Mouse (Mus musculus): ENCODE results near the gene Trmo. TPM values are rescaled to one million over a fixed set of nuclear protein-coding genes. Genes with fewer than 3 reads are reported as not detected.

Trmo gene
- total RNA-seq (2021), result 1 to 10 TPM; 2.9 to 3.1 TPM
- long read RNA-seq, experiment 1, partial matches to known transcripts, result 0 of 1 reads
- long read RNA-seq, experiment 1, other reads (novel, unspliced or antisense), result 0 of 1 reads
- long read RNA-seq, experiment 2, partial matches to known transcripts, result 1 of 6 reads
- long read RNA-seq, experiment 2, other reads (novel, unspliced or antisense), result 1 of 6 reads

DNA sequence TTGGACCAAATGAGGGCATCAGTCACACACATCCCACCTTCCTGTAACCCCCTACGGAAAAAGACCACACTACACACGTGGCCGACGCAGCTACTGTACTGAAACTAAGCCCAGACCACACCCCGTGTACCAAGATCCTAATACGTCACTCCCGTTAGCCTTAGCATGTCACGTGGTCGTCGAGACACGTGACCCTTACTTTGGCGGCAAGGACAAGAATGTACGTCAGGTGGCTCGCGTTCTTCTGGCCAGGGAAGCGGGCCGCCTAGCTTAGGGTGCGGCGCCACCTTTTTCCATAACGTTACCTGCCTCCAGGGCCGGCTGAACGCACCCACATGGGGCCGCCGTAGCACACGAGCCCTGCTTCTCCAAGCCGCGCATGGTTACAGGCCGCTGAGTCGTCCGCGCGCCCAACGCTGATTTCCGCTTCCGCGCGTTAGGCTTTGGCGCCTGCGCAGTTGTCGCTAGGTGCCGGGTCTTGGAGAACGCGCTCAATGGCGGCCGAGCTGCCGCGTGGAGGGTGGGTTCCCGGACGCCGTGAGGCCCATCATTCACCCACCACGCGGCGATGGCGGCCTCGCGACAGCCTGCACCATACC is at the start of gene Trmo:
TSS of gene Trmo (minus strand) at position 425 of the 599 bp plus-strand sequence.
- DNase-seq, result peak; percentile 91

DNA sequence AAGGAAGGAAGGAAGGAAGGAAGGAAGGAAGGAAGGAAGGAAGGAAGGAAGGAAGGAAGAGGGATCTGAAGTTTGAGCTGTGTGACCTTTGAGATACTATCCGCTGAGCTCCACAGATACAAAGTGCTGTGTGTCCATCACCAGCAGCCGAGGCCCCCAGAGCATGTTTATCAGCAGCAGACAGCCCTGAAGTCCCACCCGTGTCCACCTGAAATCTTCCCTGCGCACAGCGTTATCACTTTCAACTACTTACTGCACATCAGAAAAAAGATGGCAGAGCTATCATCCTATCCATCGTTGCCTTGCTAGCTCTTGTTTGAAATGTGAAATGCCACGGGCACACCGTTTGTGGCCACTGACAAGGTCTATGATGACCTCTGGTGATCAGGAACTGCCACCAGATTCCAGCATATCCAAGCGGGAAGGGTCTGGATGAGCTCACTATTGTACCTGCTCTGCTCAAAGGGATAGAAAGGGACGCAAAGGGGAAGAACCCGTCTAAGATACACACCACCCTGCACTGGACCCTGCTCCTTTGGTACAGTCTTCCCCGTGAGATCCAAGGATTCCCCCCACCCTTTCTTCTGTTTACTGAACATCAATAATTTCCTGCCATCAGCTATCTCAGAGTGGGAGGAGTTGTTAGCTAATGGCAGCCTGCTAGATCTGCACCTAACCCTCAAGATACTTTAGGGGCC is 43.3 kb upstream of the Trmo start:
- DNase-seq, result no peak

DNA sequence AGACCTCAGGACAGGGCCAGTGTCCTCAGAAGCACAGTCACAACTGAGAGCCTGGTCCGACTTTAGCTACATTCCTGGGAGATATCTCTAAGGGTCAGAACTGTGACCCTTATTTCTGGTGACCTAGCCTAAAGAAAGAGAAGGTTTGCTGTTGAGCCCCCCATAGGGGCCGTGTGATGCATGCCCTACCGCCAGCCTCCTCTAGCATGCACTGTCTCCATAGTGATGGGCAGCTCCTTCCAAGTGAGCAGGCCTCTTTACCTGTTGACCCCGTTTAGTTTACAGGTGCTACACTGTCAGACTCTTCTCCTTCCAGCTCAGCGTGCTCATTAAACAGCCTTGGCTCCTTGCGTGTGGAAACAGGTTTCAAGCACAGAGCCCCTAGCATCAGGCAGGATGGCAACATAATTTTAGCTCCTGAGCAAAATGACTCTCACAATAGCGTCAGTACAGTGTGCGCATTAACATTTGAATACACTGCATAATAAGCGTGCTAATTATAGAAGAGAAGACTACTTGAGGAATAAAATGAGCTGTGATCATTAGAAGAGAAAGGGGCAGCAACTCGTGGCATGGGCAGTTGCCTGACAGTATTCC is 39.8 kb upstream of the Trmo start:
- DNase-seq, result no peak

DNA sequence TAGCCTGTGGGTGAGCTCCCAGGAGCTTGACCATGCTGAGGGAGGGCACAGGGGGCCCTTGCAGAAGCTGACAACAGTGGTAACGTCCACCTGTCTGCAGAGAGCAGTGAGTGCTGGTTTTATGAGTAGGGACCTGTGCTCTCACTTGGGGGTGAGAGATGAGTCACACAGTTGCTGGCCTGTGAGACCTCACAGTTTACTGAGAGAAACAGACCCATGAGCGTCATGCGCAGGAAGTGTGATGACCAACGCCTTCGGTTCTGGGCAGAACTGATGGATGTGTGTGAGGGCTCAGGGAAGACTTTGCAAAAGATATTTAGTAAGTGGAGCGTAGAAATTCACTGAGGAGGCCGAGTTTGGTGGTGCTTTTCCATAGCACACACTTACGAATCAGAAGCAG is 33.4 kb upstream of the Trmo start:
- no peak for DNase-seq

DNA sequence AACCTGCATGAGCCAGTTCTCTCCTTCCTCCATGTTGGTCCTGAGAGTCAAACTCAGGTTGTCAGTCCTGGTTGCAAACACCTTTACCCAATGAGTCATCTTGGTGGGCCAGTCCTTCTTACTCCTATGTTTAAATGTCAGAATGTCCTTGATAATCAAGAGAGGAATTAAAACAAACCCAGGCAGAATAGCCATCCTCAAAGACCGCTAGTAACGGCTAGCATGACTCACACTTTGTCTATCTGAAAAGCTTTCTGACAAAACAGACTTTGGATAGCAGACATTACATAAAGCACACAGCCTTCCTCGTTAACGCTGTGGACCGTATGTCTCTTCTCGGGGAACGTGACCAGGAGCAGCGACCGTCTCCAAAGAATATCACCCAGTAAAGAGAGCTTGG is 29.6 kb upstream of the Trmo start:
- no peak for DNase-seq

GRCm38 (mm10) chr4:46417491-46417890 is 28.3 kb upstream of the Trmo start:
- no peak for DNase-seq

- DNase-seq, result no peak
Measured at GRCm38 (mm10) chr4:46413406-46413805, 24.2 kb upstream of the Trmo start, which contains the start of gene Hemgn. Hemgn (minus strand) TSS chr4:46413506.

- no peak for DNase-seq
Measured at GRCm38 (mm10) chr4:46412113-46412512, 22.9 kb upstream of the Trmo start.

GRCm38 (mm10) chr4:46411489-46411888 is 22.3 kb upstream of the Trmo start:
- DNase-seq, result no peak

DNA sequence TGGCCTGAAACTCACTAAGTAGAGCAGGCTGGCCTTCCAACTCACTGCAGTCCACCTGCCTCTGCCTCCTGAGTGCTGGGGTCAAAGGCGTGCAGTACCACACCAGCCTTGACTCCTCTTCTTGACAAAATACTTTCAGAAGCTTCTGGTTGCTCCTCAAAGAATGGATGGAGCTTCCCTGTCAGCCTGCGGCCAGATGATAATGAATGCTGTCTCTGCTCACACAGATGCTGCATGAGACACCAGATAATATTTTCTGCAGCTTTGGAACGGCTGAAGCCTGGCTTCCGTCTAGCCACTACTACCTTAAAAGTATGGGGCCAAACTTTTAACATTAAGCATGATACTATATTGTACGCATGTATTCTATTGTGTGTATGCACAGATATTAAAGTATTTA is 21.4 kb upstream of the Trmo start:
- DNase-seq, result no peak

DNA sequence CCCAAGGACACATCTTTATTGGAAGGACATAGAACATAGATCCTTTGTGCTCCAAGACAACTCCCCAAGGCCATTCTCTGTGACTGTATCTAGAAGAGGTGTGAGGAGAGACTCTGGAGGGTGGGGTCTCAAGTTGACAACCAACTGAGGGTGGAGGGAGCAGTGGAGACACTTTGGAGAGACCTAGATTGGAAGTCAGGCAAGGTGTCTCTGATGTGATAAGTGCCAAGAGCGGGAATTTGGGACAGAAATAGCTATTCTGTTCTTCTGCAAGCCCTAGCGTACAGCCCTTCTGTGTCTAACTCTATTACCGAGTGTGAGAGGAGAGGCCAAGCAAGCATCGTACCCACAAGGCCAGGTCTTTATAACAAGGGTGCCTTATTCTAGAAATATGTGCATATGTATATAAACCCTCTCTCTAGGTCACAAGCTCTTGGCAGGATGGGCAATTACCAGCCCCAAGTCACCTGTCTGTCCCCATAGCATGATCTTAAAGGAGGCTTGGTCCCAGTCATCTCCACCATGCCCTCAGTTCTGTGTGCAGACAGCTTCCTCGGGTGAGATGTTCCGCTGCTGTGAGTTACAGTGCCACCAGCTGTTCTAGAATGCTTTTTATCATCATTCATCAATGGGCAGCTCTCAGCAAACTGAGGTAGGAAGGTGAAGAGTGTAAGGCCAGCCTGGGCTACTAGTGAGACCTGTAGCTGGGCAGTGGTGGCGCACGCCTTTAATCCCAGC is 17.9 kb upstream of the Trmo start:
- DNase-seq, result no peak

GRCm38 (mm10) chr4:46404042-46404795 is 15.0 kb upstream of the Trmo start:
- no peak for DNase-seq

DNA sequence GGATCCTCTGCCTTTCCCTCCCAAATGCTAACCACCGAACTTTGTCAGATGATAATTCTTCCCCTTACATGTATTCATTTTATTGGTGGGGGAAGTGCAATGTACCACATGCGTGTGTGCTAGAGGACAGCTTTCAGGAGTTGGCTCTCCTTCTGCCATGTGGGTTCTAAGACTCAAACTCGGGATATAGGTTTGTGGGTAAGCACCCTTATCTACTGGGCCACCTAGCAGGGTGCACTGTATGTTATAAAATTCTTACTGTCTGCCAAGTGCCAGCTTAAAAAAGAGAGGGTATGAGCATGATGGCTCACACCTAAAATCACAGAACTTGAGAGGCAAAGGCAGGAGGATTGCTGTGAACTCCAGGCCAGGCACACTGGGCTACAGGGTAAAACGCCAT is 9.6 kb upstream of the Trmo start:
- no peak for DNase-seq

DNA sequence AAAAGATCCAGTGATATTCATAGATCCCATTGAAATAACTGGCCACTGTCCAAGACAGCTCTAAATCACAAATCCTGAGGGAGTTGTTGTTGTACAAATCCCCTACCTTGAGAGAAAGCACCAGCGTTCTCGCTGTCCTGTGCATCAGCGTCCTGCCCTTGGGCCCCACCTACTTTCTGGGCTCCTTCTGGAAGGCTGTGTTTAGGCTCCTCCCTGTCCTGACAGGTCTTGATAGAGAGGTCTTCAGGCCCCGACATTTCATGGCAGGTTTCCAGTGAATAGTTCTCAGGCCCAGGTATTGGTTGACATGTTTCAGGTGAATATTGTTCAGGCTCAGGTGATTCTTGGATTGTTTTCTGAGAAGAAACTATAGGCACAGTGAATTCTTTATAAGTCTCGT is 6.5 kb upstream of the Trmo start:
- no peak for DNase-seq

- no peak for DNase-seq
Measured at GRCm38 (mm10) chr4:46394388-46394787, 5.2 kb upstream of the Trmo start.

GRCm38 (mm10) chr4:46390390-46390970 is 1.2 kb upstream of the Trmo start:
- DNase-seq, result peak; percentile 60

GRCm38 (mm10) chr4:46389612-46390341 is 540 bp upstream of the Trmo start:
- no peak for DNase-seq

GRCm38 (mm10) chr4:46388556-46388955 is 681 bp downstream of the Trmo start:
- DNase-seq, result no peak

DNA sequence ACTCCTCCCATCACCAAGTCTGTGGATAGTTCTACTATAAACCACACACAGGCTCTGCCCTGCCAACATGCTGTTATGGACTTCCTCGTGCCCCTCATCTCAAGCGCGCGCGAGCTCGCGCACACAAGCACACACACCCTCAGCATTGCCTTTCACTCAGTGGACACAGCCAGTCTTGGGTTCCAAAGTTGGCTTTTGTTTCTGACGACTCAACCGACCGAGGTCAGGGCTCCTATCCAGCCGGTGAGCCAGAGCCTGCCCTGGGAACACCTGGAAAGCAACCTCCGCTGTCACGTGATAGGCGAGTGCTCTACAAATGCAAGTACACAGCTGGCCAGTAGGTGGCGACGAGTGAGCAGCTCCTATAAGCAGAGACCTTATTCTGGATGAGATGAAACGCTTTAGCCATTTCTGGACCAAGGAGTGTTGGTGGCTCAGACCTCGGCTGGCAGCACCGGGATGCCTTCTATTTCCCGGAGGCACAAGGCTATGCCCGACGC is 14.3 kb downstream of the Trmo start:
- DNase-seq, result peak; percentile 70

DNA sequence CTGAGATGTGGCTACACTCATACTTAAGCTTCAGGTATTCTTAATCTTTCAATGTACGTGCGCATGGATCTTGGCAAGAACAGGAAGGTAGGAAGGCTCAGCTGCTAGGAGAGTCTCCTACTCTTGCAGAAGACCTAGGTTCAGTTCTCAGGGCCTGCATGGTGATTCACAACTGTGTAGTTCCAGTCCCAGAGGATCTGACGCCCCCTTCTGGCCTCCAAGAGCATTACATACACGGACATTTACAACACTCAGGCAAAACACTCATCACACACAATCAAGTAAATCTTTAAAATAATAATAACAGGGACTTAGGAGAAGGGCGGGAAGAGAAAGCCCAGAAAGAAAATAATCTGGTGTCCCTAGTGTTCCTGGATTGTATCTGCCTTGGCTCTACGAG is 14.8 kb downstream of the Trmo start:
- no peak for DNase-seq

DNA sequence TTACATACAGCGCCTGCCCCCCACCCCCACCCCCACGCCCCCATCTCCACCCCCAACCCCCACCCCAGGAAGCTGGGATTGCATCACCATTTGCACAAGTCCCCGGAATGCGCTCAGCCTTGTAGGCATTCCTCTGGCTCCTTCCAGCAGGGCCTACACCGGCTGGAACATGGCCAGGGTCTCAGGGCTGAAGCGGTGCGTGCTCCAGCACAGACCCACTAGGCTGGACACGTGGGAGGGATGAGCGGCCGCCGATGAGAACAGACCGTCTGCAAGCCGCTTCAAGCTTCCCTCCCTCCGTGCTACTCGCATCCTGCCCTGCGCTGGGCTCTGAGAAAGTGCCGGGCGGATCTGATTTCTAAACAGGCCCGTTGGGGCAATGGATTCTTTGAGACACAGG is 18.2 kb downstream of the Trmo start:
- DNase-seq, result peak; percentile 41
